Mouse (Mus musculus): ENCODE results near the gene Itga9. TPM values are rescaled to one million over a fixed set of nuclear protein-coding genes. Genes with fewer than 3 reads are reported as not detected.

Itga9 gene
- polyA plus RNA-seq, 1 experiment from 2014 or later, result 4.8 TPM

GRCm38 (mm10) chr9:118785816-118786215 lies 179.3 kb downstream of the Itga9 start:
- no peak for TF ChIP-seq CTCF (IDR thresholded peaks at IDR 0.05; ENCODE audit: low read depth)
- TF ChIP-seq EP300 (IDR thresholded peaks at IDR 0.05; ENCODE audit: low read depth), result no peak
- Histone ChIP-seq H3K36me3 (replicated peaks; ENCODE audit: insufficient read depth, low read length) (no peaks in the 10 kb centered on the region), H3K27ac (ENCODE audit: low read depth) (no peak overlapping the region), H3K4me2 (ENCODE audit: low read depth, low read length) (no peak overlapping the region), H3K4me3 (ENCODE audit: low read depth, low read length) (no peak overlapping the region), H3K9me3 (ENCODE audit: low read length) (no peaks in the 10 kb centered on the region), H3K27me3 (ENCODE audit: insufficient read depth, low read length) (no peaks in the 10 kb centered on the region), H3K9ac (replicated peaks) (no peak overlapping the region), H3K4me1 (ENCODE audit: insufficient read depth) (no peaks in the 10 kb centered on the region)
- 68% methylated on average over 6 of the region's 6 CpGs for WGBS (ENCODE audit: insufficient replicate concordance)
- ATAC-seq, result no peak
- DNase-seq, result no peak

- H3K36me3 ChIP-seq (replicated peaks; ENCODE audit: insufficient read depth, low read length), result no peaks in the 10 kb centered on the region
- DNase-seq (no peak), ATAC-seq (no peak)
- H3K27ac ChIP-seq (ENCODE audit: low read depth), result no peak overlapping the region
- 77% methylated on average over 10 of the region's 10 CpGs for WGBS (ENCODE audit: insufficient replicate concordance)
- H3K9ac ChIP-seq (replicated peaks), result no peak overlapping the region
- H3K27me3 ChIP-seq (ENCODE audit: insufficient read depth, low read length), result no peaks in the 10 kb centered on the region
- no peaks in the 10 kb centered on the region for H3K4me1 ChIP-seq (ENCODE audit: insufficient read depth)
- H3K4me3 ChIP-seq (ENCODE audit: low read depth, low read length), result no peak overlapping the region
- no peaks in the 10 kb centered on the region for H3K9me3 ChIP-seq (ENCODE audit: low read length)
- TF ChIP-seq CTCF (IDR thresholded peaks at IDR 0.05; ENCODE audit: low read depth), result no peak
- TF ChIP-seq EP300 (IDR thresholded peaks at IDR 0.05; ENCODE audit: low read depth), result no peak
- H3K4me2 ChIP-seq (ENCODE audit: low read depth, low read length), result no peak overlapping the region
Measured at GRCm38 (mm10) chr9:118788869-118789281, 182.4 kb downstream of the Itga9 start.

GRCm38 (mm10) chr9:118791231-118791630 lies 184.7 kb downstream of the Itga9 start:
- Histone ChIP-seq H3K4me2 (ENCODE audit: low read depth, low read length) (no peak overlapping the region), H3K9ac (replicated peaks) (no peak overlapping the region), H3K36me3 (replicated peaks; ENCODE audit: insufficient read depth, low read length) (no peaks in the 10 kb centered on the region), H3K27ac (ENCODE audit: low read depth) (no peak overlapping the region), H3K4me1 (ENCODE audit: insufficient read depth) (no peaks in the 10 kb centered on the region), H3K4me3 (ENCODE audit: low read depth, low read length) (no peak overlapping the region), H3K27me3 (ENCODE audit: insufficient read depth, low read length) (no peaks in the 10 kb centered on the region), H3K9me3 (ENCODE audit: low read length) (no peaks in the 10 kb centered on the region)
- DNase-seq (no peak), ATAC-seq (no peak)
- TF ChIP-seq EP300 (IDR thresholded peaks at IDR 0.05; ENCODE audit: low read depth), result no peak
- TF ChIP-seq CTCF (IDR thresholded peaks at IDR 0.05; ENCODE audit: low read depth), result no peak
- WGBS (ENCODE audit: insufficient replicate concordance), result 81% methylated on average over 3 of the region's 3 CpGs

- TF ChIP-seq EP300 (IDR thresholded peaks at IDR 0.05; ENCODE audit: low read depth) (no peak), CTCF (IDR thresholded peaks at IDR 0.05; ENCODE audit: low read depth) (no peak)
- Histone ChIP-seq H3K4me2 (ENCODE audit: low read depth, low read length) (no peak overlapping the region), H3K4me3 (ENCODE audit: low read depth, low read length) (no peak overlapping the region), H3K27ac (ENCODE audit: low read depth) (no peak overlapping the region), H3K9me3 (ENCODE audit: low read length) (no peaks in the 10 kb centered on the region), H3K27me3 (ENCODE audit: insufficient read depth, low read length) (no peaks in the 10 kb centered on the region), H3K4me1 (ENCODE audit: insufficient read depth) (no peaks in the 10 kb centered on the region), H3K9ac (replicated peaks) (no peak overlapping the region), H3K36me3 (replicated peaks; ENCODE audit: insufficient read depth, low read length) (no peaks in the 10 kb centered on the region)
- DNase-seq, result no peak
- no peak for ATAC-seq
- WGBS (ENCODE audit: insufficient replicate concordance), result 80% methylated on average over 16 of the region's 21 CpGs
Measured at GRCm38 (mm10) chr9:118793151-118793785, 186.8 kb downstream of the Itga9 start.

GRCm38 (mm10) chr9:118794668-118795067 lies 188.2 kb downstream of the Itga9 start:
- no peaks in the 10 kb centered on the region for H3K9me3 ChIP-seq (ENCODE audit: low read length)
- H3K9ac ChIP-seq (replicated peaks), result no peak overlapping the region
- no peak overlapping the region for H3K27ac ChIP-seq (ENCODE audit: low read depth)
- no peak overlapping the region for H3K4me3 ChIP-seq (ENCODE audit: low read depth, low read length)
- TF ChIP-seq EP300 (IDR thresholded peaks at IDR 0.05; ENCODE audit: low read depth) (no peak), CTCF (IDR thresholded peaks at IDR 0.05; ENCODE audit: low read depth) (no peak)
- H3K36me3 ChIP-seq (replicated peaks; ENCODE audit: insufficient read depth, low read length), result no peaks in the 10 kb centered on the region
- no peaks in the 10 kb centered on the region for H3K4me1 ChIP-seq (ENCODE audit: insufficient read depth)
- ATAC-seq, result no peak
- DNase-seq, result no peak
- no peaks in the 10 kb centered on the region for H3K27me3 ChIP-seq (ENCODE audit: insufficient read depth, low read length)
- no peak overlapping the region for H3K4me2 ChIP-seq (ENCODE audit: low read depth, low read length)
- WGBS (ENCODE audit: insufficient replicate concordance), result 68% methylated on average over 2 of the region's 2 CpGs

GRCm38 (mm10) chr9:118795304-118795703 lies 188.8 kb downstream of the Itga9 start:
- TF ChIP-seq CTCF (IDR thresholded peaks at IDR 0.05; ENCODE audit: low read depth), result no peak
- no peak for TF ChIP-seq EP300 (IDR thresholded peaks at IDR 0.05; ENCODE audit: low read depth)
- H3K27me3 ChIP-seq (ENCODE audit: insufficient read depth, low read length), result no peaks in the 10 kb centered on the region
- 67% methylated on average over 4 of the region's 4 CpGs for WGBS (ENCODE audit: insufficient replicate concordance)
- DNase-seq (no peak), ATAC-seq (no peak)
- no peaks in the 10 kb centered on the region for H3K9me3 ChIP-seq (ENCODE audit: low read length)
- no peak overlapping the region for H3K4me3 ChIP-seq (ENCODE audit: low read depth, low read length)
- H3K36me3 ChIP-seq (replicated peaks; ENCODE audit: insufficient read depth, low read length), result no peaks in the 10 kb centered on the region
- H3K4me1 ChIP-seq (ENCODE audit: insufficient read depth), result no peaks in the 10 kb centered on the region
- no peak overlapping the region for H3K9ac ChIP-seq (replicated peaks)
- H3K4me2 ChIP-seq (ENCODE audit: low read depth, low read length), result no peak overlapping the region
- no peak overlapping the region for H3K27ac ChIP-seq (ENCODE audit: low read depth)

Measured in liver, postnatal 0 days (tissue).